Mouse (Mus musculus) neural tube, embryonic 10.5 days (tissue): ENCODE results near the gene Pfkl.
"Not testable (repeated sequence)": the region's sequence is repeated elsewhere in the genome, so short reads cannot be mapped to it uniquely, and the experiment has no call there.

Source experiments
- DNase-seq: peaks from one replicate; pipeline ENCODE4 v3.0.0-alpha.2; 2017; ENCODE audit warnings: low spot score; ENCODE audit errors: extremely low spot score

Pfkl gene

DNA sequence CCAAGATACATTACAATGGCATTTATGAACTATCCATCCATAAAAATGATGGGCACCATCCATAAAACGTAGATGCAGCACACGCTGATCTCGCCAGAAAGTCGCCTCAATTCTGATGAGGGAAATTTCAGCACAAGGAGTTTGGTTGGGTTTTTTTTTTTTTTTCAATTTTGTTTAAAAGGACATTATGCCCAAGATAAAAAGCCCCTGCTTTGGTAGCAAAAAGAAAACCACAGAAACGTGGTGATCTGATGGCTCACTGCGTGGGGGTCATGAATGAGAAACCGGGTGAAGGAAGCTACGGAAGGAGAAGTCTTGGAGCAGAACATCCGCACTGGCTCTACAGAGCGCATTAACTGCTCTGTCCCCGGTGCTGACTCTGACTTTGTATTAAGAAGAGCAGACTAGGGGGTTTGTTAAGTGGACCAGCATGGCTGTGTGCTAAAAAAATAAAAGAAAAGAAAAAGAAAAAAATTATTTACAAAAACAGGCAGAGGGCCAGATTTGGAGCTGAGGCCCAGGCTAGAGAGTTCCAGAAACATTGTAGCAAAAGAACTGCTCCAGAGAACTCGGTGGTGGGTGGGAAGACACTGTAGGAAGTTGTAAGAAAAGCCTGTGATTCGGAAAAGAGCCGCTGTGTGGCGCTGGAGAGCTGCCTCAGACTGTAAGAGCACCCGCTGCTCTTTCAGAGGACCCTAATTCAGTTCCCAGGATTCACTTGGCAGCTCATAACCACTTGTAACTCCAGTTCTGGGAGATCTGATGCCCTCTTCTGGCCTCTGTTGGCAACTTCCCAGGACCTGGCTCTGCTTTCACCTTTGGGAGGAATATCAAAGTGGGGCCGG, 38.0 kb downstream of the Pfkl start:
- no peak for DNase-seq

GRCm38 (mm10) chr10:77971191-77971590, 38.7 kb downstream of the Pfkl start:
- DNase-seq = no peak

- no peak for DNase-seq
Observed at GRCm38 (mm10) chr10:77970481-77970880, 39.4 kb downstream of the Pfkl start, which contains the start of gene Trpm2. Trpm2 (minus strand) TSS chr10:77970563.

DNA sequence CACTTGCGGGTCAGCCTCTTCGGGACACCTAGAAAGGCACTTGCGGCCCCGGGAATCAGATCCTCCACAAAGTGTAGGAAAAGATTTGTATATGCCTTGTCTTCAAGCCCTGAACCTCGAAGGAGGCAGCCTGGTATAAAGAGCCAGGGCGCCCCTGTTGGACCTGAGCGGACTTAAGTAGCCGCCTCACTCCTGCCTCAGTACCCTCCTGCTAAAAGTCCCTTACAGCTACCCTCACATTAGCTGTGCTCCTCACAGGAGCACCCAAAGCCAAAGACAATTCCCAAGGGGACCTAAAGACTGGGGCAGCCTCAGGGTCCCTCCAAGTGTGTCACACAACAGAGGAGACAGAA, 39.9 kb downstream of the Pfkl start:
- no peak for DNase-seq

GRCm38 (mm10) chr10:77969274-77969972, 40.5 kb downstream of the Pfkl start:
- peak; percentile 55 for DNase-seq

DNA sequence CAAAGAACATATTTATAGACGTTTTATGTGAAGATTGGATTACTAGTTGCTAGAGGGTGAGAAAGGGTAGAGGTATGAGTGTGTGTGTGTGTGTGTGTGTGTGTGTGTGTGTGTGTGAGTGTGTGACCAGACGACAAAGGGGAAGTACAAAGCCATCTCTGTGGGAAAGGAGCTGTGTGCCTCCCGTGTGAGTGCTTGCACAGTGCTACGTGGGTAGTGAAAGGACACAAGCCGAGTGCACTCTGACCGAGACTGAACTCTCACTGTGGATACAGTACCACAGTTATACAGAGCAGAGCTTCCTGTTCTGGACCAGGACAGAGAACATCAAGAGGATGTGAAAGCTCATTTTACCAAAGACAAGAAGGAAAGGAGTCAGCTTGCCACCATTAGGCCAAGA, 45.9 kb downstream of the Pfkl start:
- no peak for DNase-seq

GRCm38 (mm10) chr10:77962725-77963124, 47.2 kb downstream of the Pfkl start:
- DNase-seq = no peak

DNA sequence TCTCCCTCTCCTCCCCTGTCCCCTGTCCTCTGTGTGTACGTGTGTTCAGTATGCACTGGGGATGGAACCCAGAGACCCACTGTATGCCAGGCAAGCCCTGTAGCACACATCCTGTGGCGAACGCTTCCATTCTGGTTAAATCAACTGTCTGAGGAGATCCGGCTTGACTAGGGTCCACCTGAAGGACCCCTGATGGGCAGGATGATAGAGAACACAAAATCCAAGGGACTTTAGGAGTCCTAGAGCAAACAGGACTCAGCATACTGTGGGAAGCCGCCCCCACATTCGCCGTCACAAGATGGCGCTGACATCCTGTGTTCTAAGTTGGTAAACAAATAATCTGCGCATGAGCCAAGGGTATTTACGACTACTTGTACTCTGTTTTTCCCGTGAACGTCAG, 59.4 kb downstream of the Pfkl start:
- not testable (repeated sequence) for DNase-seq

GRCm38 (mm10) chr10:77939685-77940084, 70.2 kb downstream of the Pfkl start:
- no peak for DNase-seq
